Mouse (Mus musculus) heart, postnatal 0 days (tissue): ENCODE measurements at regions not wholly inside any gene's neighbourhood (a gene's known extent, or its start where the extent isn't known, plus 50 kb on each side); places are given as distances from the start of the nearest gene placed in this dataset.

ENCODE experiments used
- ATAC-seq: fragments of 200-750 bp; cut with Nextera tagmentation; 2 replicates; pipeline ENCODE4 v1.8.0; 2017; ENCODE audit warnings: low read depth, moderate number of reproducible peaks, moderate library complexity; ENCODE audit not compliant: insufficient read depth
- DNase-seq: peaks from one replicate; pipeline ENCODE4 v3.0.0-alpha.2; 2016; ENCODE audit warnings: low spot score
- H3K27ac ChIP-seq: fragments of 300-500 bp; sonication (generic); 2 replicates; pipeline ENCODE4 v1.5.1; 2014; ENCODE audit warnings: low read depth, mild to moderate bottlenecking
- H3K27me3 ChIP-seq: fragments of 300-500 bp; sonication (generic); 2 replicates; pipeline ENCODE4 v1.6.1; 2014; ENCODE audit warnings: low read length, mixed read lengths; ENCODE audit not compliant: control insufficient read depth, insufficient read depth
- H3K36me3 ChIP-seq: fragments of 300-500 bp; sonication (generic); replicated peaks from 2 replicates; pipeline ENCODE4 v1.6.1; 2014; ENCODE audit warnings: low read length, mixed read lengths; ENCODE audit not compliant: control insufficient read depth, insufficient read depth
- H3K4me1 ChIP-seq: fragments of 300-500 bp; sonication (generic); 2 replicates; pipeline ENCODE4 v1.6.1; 2014; ENCODE audit warnings: antibody characterized with exemption; ENCODE audit not compliant: control insufficient read depth, insufficient read depth
- H3K4me2 ChIP-seq: fragments of 300-500 bp; sonication (generic); 2 replicates; pipeline ENCODE4 v1.6.1; 2014; ENCODE audit warnings: low read depth, mild to moderate bottlenecking, low read length, moderate library complexity
- H3K4me3 ChIP-seq: fragments of 300-500 bp; sonication (generic); 2 replicates; pipeline ENCODE4 v1.5.1; 2014; ENCODE audit warnings: low read depth, low read length
- H3K9ac ChIP-seq: fragments of 300-500 bp; sonication (generic); replicated peaks from 2 replicates; pipeline ENCODE4 v1.6.1; 2014; ENCODE audit warnings: low read depth, low read length, mixed read lengths
- H3K9me3 ChIP-seq: fragments of 300-500 bp; sonication (generic); replicated peaks from 2 replicates; pipeline ENCODE4 v1.6.1; 2016; ENCODE audit warnings: low read length; ENCODE audit not compliant: control insufficient read depth
- CTCF ChIP-seq: IDR thresholded peaks from 2 replicates; pipeline ENCODE4 v1.5.1; 2016; ENCODE audit warnings: antibody characterized with exemption, control low read depth, low read depth
- EP300 ChIP-seq: IDR thresholded peaks from 2 replicates; pipeline ENCODE4 v1.6.1; 2016; ENCODE audit warnings: antibody characterized with exemption, low read depth
- WGBS: fragments of 180-500 bp; shearing (Covaris S2); extraction: QIAGEN DNeasy Blood & Tissue Kit; methylation state at CpG from one replicate; pipeline ENCODE4 v1.1.7; 2014; 5-methylcytosine and 5-hydroxymethylcytosine counted together

- 44% methylated on average over 1 of the region's 1 CpGs for WGBS
- no peaks in the 10 kb centered on the region for H3K27me3 ChIP-seq
These were observed 123.8 kb downstream of the Fam161a start for GRCm38 (mm10) chr11:23131122-23131521.

GRCm38 (mm10) chr11:23131632-23132031, 124.2 kb upstream of the Xpo1 start:
- TF ChIP-seq CTCF, result no peak
- TF ChIP-seq EP300, result no peak
- Histone ChIP-seq H3K9me3 (no peaks in the 10 kb centered on the region), H3K4me1 (no peaks in the 10 kb centered on the region), H3K27ac (no peak overlapping the region), H3K4me3 (no peak overlapping the region), H3K9ac (no peak overlapping the region), H3K36me3 (no peaks in the 10 kb centered on the region), H3K27me3 (no peaks in the 10 kb centered on the region), H3K4me2 (no peak overlapping the region)
- 71% methylated on average over 1 of the region's 1 CpGs for WGBS
- DNase-seq (no peak), ATAC-seq (no peak)

More at GRCm38 (mm10) chr11:23131122-23131521, 123.8 kb downstream of the Fam161a start:
- no peaks in the 10 kb centered on the region for H3K9me3 ChIP-seq
- H3K4me1 ChIP-seq, result no peaks in the 10 kb centered on the region
- ATAC-seq, result no peak
- no peak for TF ChIP-seq EP300
- no peak for TF ChIP-seq CTCF
- no peak overlapping the region for H3K4me2 ChIP-seq
- no peak for DNase-seq
- no peak overlapping the region for H3K27ac ChIP-seq
- H3K9ac ChIP-seq, result no peak overlapping the region
- H3K36me3 ChIP-seq, result no peaks in the 10 kb centered on the region
- no peak overlapping the region for H3K4me3 ChIP-seq

GRCm38 (mm10) chr11:23140429-23141099, 115.3 kb upstream of the Xpo1 start:
- H3K4me3 ChIP-seq, result no peak overlapping the region
- ATAC-seq (no peak), DNase-seq (peak; percentile 15)
- H3K27me3 ChIP-seq, result no peaks in the 10 kb centered on the region
- WGBS, result 61% methylated on average over 6 of the region's 6 CpGs
- H3K4me1 ChIP-seq, result no peaks in the 10 kb centered on the region
- TF ChIP-seq CTCF (no peak), EP300 (no peak)
- no peak overlapping the region for H3K9ac ChIP-seq
- no peaks in the 10 kb centered on the region for H3K36me3 ChIP-seq
- no peak overlapping the region for H3K27ac ChIP-seq
- no peaks in the 10 kb centered on the region for H3K9me3 ChIP-seq
- no peak overlapping the region for H3K4me2 ChIP-seq

- no peaks in the 10 kb centered on the region for H3K4me1 ChIP-seq
- H3K4me2 ChIP-seq, result no peak overlapping the region
- no peaks in the 10 kb centered on the region for H3K27me3 ChIP-seq
- H3K4me3 ChIP-seq, result no peak overlapping the region
- DNase-seq, result no peak
- 64% methylated on average over 12 of the region's 12 CpGs for WGBS
- ATAC-seq, result no peak
- no peak overlapping the region for H3K9ac ChIP-seq
- no peaks in the 10 kb centered on the region for H3K36me3 ChIP-seq
- H3K27ac ChIP-seq, result no peak overlapping the region
- TF ChIP-seq EP300 (no peak), CTCF (no peak)
- no peaks in the 10 kb centered on the region for H3K9me3 ChIP-seq
These were observed 114.6 kb upstream of the Xpo1 start for GRCm38 (mm10) chr11:23141100-23141837.

GRCm38 (mm10) chr11:23148048-23148596, 107.7 kb upstream of the Xpo1 start:
- Histone ChIP-seq H3K4me2 (no peak overlapping the region), H3K36me3 (no peaks in the 10 kb centered on the region), H3K27me3 (no peaks in the 10 kb centered on the region), H3K9ac (no peak overlapping the region), H3K9me3 (no peaks in the 10 kb centered on the region), H3K4me1 (no peaks in the 10 kb centered on the region), H3K27ac (no peak overlapping the region), H3K4me3 (no peak overlapping the region)
- WGBS, result 83% methylated on average over 8 of the region's 8 CpGs
- TF ChIP-seq EP300, result no peak
- TF ChIP-seq CTCF, result no peak
- ATAC-seq (no peak), DNase-seq (no peak)
